Mouse (Mus musculus): ENCODE measurements at regions not wholly inside any gene's neighbourhood (a gene's known extent, or its start where the extent isn't known, plus 50 kb on each side); places are given as distances from the start of the nearest gene placed in this dataset.

DNA sequence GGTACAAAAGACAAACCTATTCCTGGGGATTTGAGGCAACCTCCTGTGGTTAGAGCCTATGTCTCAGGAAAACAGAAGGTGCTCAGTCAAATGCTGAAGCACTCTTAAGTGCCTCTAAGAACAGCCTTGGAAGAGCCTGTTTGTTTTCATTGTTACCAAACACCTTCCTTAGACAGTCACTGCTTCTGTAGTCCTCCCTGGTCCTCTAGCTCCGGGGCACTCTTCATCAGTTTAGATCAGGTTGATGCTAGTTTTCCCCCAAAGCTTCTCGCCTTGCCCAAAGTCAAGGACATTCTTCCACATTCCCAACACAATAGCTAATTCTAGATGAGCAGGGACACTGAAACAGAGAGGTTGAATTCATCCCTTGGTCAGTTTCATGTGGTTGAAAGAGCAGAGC lies 290.6 kb upstream of the Stt3b start:
- TF ChIP-seq CTCF (IDR thresholded peaks at IDR 0.05; ENCODE audit: low read depth, low read length) (no peak), POLR2A (IDR thresholded peaks at IDR 0.05; ENCODE audit: extremely low read depth, insufficient read depth, low read length) (no peak)
